Mouse (Mus musculus) liver, adult 2 months (tissue): ENCODE results near the gene Pdlim4.

ENCODE experiments used
- CTCF ChIP-seq: fragments of 200-500 bp; IDR thresholded peaks from 2 replicates; pipeline ENCODE4 v1.5.1; 2011; ENCODE audit warnings: low read depth, low read length, control low read depth
- POLR2A ChIP-seq: fragments of 200-500 bp; IDR thresholded peaks from 2 replicates; pipeline ENCODE4 v1.6.1; 2011; ENCODE audit warnings: low read length, control low read depth; ENCODE audit not compliant: insufficient read depth; ENCODE audit errors: extremely low read depth

DNA sequence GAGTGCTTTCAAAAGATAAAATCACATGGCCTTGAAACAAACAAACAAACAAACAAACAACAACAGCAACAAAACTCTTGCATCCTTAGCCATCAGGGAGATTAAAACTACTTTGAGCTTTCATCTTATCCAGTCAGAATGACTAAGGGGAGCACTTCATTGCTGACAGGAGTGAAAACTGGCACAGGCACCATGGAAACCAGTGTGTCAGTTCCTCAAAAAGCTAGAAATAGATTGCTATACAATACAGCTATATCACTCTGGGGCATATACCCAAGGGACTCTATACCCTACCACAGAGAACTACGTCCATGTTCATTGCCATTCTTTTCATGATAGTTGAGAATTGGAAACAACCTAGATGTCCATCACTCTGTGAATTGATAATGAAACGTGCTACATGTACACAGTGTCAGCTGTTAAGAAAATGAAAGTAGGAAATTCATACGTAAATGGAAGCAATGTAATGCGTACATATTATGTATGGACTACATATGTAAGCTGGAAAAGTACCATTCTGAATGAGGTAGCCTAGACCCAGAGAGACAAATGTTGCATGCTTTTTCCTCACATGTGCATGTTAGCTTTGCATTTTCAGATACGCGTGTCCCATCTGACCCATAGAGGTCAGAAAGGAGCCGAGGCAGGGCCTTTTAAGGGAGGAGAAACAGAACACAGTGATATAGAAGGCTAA is 19.6 kb upstream of the Pdlim4 start:
- TF ChIP-seq POLR2A (no peak), CTCF (no peak)
